Mouse (Mus musculus): ENCODE results near the gene Cdcp2. TPM values are rescaled to one million over a fixed set of nuclear protein-coding genes. Genes with fewer than 3 reads are reported as not detected.

The Cdcp2 gene
- polyA plus RNA-seq, 1 experiment from 2014 or later = not detected

Other genes starting within 250 kb of the Cdcp2 start
- 98.6 and 118 TPM in 2 replicates for gene Ssbp3, start 186.2 kb upstream of the Cdcp2 start, polyA plus RNA-seq (2016; fragmentation: Nextera tagmentation; extraction: Ambion mirVana)
- 77.0 and 79.9 TPM in 2 replicates for gene Mrpl37, start 30.0 kb upstream of the Cdcp2 start, polyA plus RNA-seq (2016; fragmentation: Nextera tagmentation; extraction: Ambion mirVana)
- gene Cyb5rl, start 29.9 kb upstream of the Cdcp2 start, polyA plus RNA-seq (2016; fragmentation: Nextera tagmentation; extraction: Ambion mirVana) = 3.9 and 4.1 TPM in 2 replicates
- 159 and 165 TPM in 2 replicates for gene Tmem59, start 81.5 kb downstream of the Cdcp2 start, polyA plus RNA-seq (2016; fragmentation: Nextera tagmentation; extraction: Ambion mirVana)
- gene Tceanc2, start 82.2 kb downstream of the Cdcp2 start, polyA plus RNA-seq (2016; fragmentation: Nextera tagmentation; extraction: Ambion mirVana) = 11.8 and 13.8 TPM in 2 replicates
- gene Ldlrad1, start 112.3 kb downstream of the Cdcp2 start, polyA plus RNA-seq (2016; fragmentation: Nextera tagmentation; extraction: Ambion mirVana) = not detected in 2 replicates
- gene Lrrc42, start 156.6 kb downstream of the Cdcp2 start, polyA plus RNA-seq (2016; fragmentation: Nextera tagmentation; extraction: Ambion mirVana) = 19.7 and 21.7 TPM in 2 replicates
- 9.2 and 10.4 TPM in 2 replicates for gene Hspb11, start 156.7 kb downstream of the Cdcp2 start, polyA plus RNA-seq (2016; fragmentation: Nextera tagmentation; extraction: Ambion mirVana)
- not detected in 2 replicates for gene Dio1, start 210.3 kb downstream of the Cdcp2 start, polyA plus RNA-seq (2016; fragmentation: Nextera tagmentation; extraction: Ambion mirVana)
- 28.4 and 30.0 TPM in 2 replicates for gene Yipf1, start 217.5 kb downstream of the Cdcp2 start, polyA plus RNA-seq (2016; fragmentation: Nextera tagmentation; extraction: Ambion mirVana)

All from liver, embryonic 12.5 days (tissue).